Mouse (Mus musculus): ENCODE results near the gene Stab2. TPM values are rescaled to one million over a fixed set of nuclear protein-coding genes. Genes with fewer than 3 reads are reported as not detected.

The Stab2 gene
- total and polyA plus RNA-seq, 2 experiments, result 24.0 to 73.5 TPM

DNA sequence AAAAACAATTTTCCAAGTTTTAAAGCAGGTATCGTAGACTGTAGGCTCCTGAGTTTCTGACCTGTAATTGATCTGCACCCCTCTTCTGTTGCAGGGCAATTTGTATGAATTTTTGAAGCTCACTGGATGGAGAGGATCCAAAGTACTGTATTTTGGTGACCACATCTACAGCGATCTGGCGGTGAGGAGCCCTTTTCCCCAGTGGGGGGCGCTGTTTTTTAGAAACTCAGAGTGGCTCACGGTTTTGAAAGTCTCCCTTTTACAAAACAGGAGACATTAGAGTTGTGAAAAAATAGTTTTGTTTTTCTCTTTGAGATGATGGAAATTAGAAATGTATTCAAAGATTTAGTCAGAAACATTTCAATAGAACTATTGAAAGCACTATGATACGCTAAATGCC, 183.7 kb downstream of the Stab2 start:
- H3K36me3 ChIP-seq (ENCODE audit: control insufficient read depth, insufficient read depth, low read length), result peaks cover 20% of the 10 kb centered on the region; the same call in 1 of the 2 replicates
- 87% methylated on average over 6 of the region's 6 CpGs for WGBS
- H3K79me2 ChIP-seq (ENCODE audit: control insufficient read depth, insufficient read depth, low read length), result no peaks in the 10 kb centered on the region
- no peak for DNase-seq (ENCODE audit: extremely low read depth, low read depth, low spot score)
- H3K4me3 ChIP-seq (ENCODE audit: insufficient read depth, low read depth, low read length), result no peak overlapping the region
- no peak for TF ChIP-seq POLR2A (IDR thresholded peaks at IDR 0.05; ENCODE audit: extremely low read depth, insufficient read depth, low read length)
- TF ChIP-seq CTCF (IDR thresholded peaks at IDR 0.05; ENCODE audit: low read depth, low read length), result no peak
- no peak overlapping the region for H3K9ac ChIP-seq (ENCODE audit: low read depth, low read length)
- H3K4me1 ChIP-seq (ENCODE audit: control insufficient read depth, insufficient read depth, low read length), result no peaks in the 10 kb centered on the region
- H3K27me3 ChIP-seq (ENCODE audit: control insufficient read depth, insufficient read depth, low read length), result no peaks in the 10 kb centered on the region
- no peak overlapping the region for H3K27ac ChIP-seq (replicated peaks; ENCODE audit: insufficient read depth, low read depth, low read length)

DNA sequence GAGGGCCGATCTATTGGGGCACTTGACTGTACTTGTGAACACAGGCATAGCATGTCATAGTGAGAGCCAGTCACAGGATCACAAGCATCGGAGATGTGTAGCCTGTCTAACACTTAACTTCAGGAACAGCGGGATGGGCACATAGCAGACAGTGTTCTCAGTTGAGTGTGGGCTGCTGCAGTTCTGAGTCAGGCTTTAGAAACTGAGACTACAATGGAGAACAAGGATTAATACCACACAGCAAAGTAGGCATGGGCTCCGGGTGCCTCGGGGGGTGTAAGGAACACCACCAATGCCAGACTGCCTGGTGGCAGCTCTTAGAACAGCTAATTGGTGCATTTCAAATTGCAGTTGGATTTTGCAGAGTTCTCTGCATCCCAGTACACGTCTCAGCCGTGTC, 186.8 kb downstream of the Stab2 start:
- Histone ChIP-seq H3K27me3 (ENCODE audit: control insufficient read depth, insufficient read depth, low read length) (no peaks in the 10 kb centered on the region), H3K4me1 (ENCODE audit: control insufficient read depth, insufficient read depth, low read length) (no peaks in the 10 kb centered on the region), H3K36me3 (ENCODE audit: control insufficient read depth, insufficient read depth, low read length) (peaks cover 20% of the 10 kb centered on the region; the same call in 1 of the 2 replicates), H3K79me2 (ENCODE audit: control insufficient read depth, insufficient read depth, low read length) (no peaks in the 10 kb centered on the region), H3K27ac (replicated peaks; ENCODE audit: insufficient read depth, low read depth, low read length) (no peak overlapping the region), H3K4me3 (ENCODE audit: insufficient read depth, low read depth, low read length) (no peak overlapping the region), H3K9ac (ENCODE audit: low read depth, low read length) (no peak overlapping the region)
- TF ChIP-seq CTCF (IDR thresholded peaks at IDR 0.05; ENCODE audit: low read depth, low read length), result no peak
- no peak for TF ChIP-seq POLR2A (IDR thresholded peaks at IDR 0.05; ENCODE audit: extremely low read depth, insufficient read depth, low read length)
- 96% methylated on average over 7 of the region's 7 CpGs for WGBS
- DNase-seq (ENCODE audit: extremely low read depth, low read depth, low spot score), result no peak

DNA sequence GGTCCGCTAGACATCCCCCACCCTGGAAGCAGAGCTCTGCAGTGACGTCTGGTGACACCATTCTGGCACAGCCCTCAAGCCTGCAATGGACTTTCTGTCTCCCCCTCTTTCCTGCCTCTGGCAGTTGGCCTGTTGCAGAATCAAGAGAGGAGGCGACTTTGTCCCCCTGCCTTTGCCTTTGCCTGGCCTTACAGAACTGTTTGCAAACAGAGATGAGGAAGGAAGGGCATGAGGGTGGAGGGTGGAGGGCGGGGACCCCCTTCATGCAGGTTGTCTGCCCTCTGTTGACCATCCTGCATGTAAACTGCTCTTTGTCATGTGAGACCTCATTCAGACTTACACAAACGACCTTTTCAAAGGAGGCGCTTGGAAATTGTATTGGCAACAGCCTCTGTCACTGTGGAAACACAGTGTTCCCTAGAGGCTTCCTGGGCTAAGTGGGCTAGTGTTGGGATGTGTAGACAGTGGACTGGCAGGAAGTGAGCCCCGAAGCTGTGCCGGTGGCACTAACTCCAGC, 188.1 kb downstream of the Stab2 start:
- TF ChIP-seq CTCF (IDR thresholded peaks at IDR 0.05; ENCODE audit: low read depth, low read length) (no peak), POLR2A (IDR thresholded peaks at IDR 0.05; ENCODE audit: extremely low read depth, insufficient read depth, low read length) (no peak)
- Histone ChIP-seq H3K4me1 (ENCODE audit: control insufficient read depth, insufficient read depth, low read length) (no peaks in the 10 kb centered on the region), H3K36me3 (ENCODE audit: control insufficient read depth, insufficient read depth, low read length) (peaks cover 18% of the 10 kb centered on the region; the same call in 1 of the 2 replicates), H3K27me3 (ENCODE audit: control insufficient read depth, insufficient read depth, low read length) (no peaks in the 10 kb centered on the region), H3K79me2 (ENCODE audit: control insufficient read depth, insufficient read depth, low read length) (no peaks in the 10 kb centered on the region), H3K9ac (ENCODE audit: low read depth, low read length) (no peak overlapping the region), H3K4me3 (ENCODE audit: insufficient read depth, low read depth, low read length) (no peak overlapping the region), H3K27ac (replicated peaks; ENCODE audit: insufficient read depth, low read depth, low read length) (no peak overlapping the region)
- no peak for DNase-seq (ENCODE audit: extremely low read depth, low read depth, low spot score)
- WGBS, result 69% methylated on average over 8 of the region's 8 CpGs

DNA sequence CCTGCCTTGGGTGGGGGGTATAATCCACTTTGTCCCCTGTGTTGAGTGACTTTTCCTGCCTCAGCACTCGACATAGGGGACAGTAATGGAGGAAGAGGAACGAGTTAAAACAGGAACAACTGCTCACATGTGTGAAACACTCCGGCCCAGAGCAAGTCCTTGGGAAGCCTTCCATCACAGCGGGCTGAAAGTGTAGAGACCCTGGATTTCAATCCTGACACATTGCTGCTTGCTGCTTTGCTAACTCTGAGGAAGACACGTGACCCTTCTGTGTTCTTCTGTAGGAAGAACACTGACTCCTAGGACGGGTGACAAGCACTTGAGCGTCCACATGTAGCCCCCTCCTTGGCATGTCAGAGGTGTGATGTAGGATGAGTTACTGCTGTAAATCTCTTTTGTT, 192.7 kb downstream of the Stab2 start:
- no peak overlapping the region for H3K4me3 ChIP-seq (ENCODE audit: insufficient read depth, low read depth, low read length)
- no peak overlapping the region for H3K27ac ChIP-seq (replicated peaks; ENCODE audit: insufficient read depth, low read depth, low read length)
- H3K27me3 ChIP-seq (ENCODE audit: control insufficient read depth, insufficient read depth, low read length), result no peaks in the 10 kb centered on the region
- WGBS, result 86% methylated on average over 7 of the region's 7 CpGs
- TF ChIP-seq CTCF (IDR thresholded peaks at IDR 0.05; ENCODE audit: low read depth, low read length), result no peak
- TF ChIP-seq POLR2A (IDR thresholded peaks at IDR 0.05; ENCODE audit: extremely low read depth, insufficient read depth, low read length), result no peak
- no peaks in the 10 kb centered on the region for H3K79me2 ChIP-seq (ENCODE audit: control insufficient read depth, insufficient read depth, low read length)
- peaks cover 8% of the 10 kb centered on the region; the same call in 1 of the 2 replicates for H3K36me3 ChIP-seq (ENCODE audit: control insufficient read depth, insufficient read depth, low read length)
- H3K4me1 ChIP-seq (ENCODE audit: control insufficient read depth, insufficient read depth, low read length), result no peaks in the 10 kb centered on the region
- DNase-seq (ENCODE audit: extremely low read depth, low read depth, low spot score), result no peak
- H3K9ac ChIP-seq (ENCODE audit: low read depth, low read length), result no peak overlapping the region

DNA sequence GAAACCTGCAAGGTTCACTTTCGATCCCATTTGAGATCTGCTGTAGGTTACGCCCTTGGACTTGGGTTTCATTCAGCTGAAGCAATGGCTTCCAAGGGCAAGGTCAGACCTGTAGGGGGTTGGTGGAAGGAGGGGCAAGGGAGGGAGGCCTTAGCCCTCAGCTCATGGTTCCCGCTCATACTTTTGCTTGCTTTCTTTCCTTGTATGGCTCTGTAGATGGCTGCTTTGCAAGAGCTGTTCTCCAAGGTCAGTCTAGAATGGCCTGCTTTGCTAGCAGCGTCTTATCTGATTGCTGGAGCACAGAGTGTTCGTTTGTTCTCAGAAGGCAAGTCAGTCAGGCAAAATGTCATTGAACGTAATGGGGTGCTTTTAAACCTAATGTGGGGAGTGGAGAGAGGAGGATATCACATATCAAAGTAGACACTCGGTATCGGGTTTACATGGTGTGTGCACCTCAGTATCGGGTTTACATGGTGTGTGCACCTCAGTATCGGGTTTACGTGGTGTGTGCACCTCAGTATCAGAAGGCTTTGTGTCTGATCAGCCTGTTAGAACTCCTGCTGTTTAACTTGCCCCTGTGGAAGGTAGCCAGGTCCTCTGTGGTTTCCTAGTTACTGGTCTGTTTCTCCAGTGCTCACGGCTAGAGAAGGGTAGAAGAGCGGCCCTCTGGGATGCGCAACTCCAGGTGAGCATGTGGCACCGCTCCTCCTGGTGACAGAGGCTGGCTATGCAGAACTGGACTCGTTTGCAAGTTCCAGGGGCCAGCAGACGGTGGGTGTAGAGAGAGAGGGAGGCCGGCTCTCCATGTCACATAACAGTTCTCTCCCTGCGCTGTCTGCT, 193.3 kb downstream of the Stab2 start:
- DNase-seq (ENCODE audit: extremely low read depth, low read depth, low spot score), result no peak
- Histone ChIP-seq H3K79me2 (ENCODE audit: control insufficient read depth, insufficient read depth, low read length) (no peaks in the 10 kb centered on the region), H3K4me1 (ENCODE audit: control insufficient read depth, insufficient read depth, low read length) (no peaks in the 10 kb centered on the region), H3K36me3 (ENCODE audit: control insufficient read depth, insufficient read depth, low read length) (peaks cover 5% of the 10 kb centered on the region; the same call in 1 of the 2 replicates), H3K27me3 (ENCODE audit: control insufficient read depth, insufficient read depth, low read length) (no peaks in the 10 kb centered on the region), H3K9ac (ENCODE audit: low read depth, low read length) (no peak overlapping the region), H3K4me3 (ENCODE audit: insufficient read depth, low read depth, low read length) (no peak overlapping the region), H3K27ac (replicated peaks; ENCODE audit: insufficient read depth, low read depth, low read length) (no peak overlapping the region)
- TF ChIP-seq POLR2A (IDR thresholded peaks at IDR 0.05; ENCODE audit: extremely low read depth, insufficient read depth, low read length), result no peak
- TF ChIP-seq CTCF (IDR thresholded peaks at IDR 0.05; ENCODE audit: low read depth, low read length), result no peak
- WGBS, result 88% methylated on average over 19 of the region's 19 CpGs

DNA sequence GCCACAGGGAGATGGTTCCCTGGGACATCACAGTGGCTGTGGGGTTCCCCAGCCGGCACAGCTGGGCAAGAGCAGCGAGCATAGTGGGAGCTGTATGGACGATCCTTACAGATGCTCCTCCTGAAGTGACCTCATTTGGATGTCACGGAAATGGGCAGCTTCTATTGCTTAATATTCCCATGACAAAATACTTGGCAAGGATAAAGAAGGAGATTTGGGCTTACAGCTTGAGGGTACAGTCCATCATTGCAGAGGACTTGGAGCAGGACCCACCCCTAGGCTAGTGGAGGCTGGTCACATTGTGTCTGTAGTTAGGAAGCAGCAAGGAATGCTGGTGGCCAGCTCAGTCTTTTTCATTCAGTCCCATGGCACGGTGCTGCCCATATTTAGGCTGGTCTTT, 197.2 kb downstream of the Stab2 start:
- Histone ChIP-seq H3K36me3 (ENCODE audit: control insufficient read depth, insufficient read depth, low read length) (peaks cover 5% of the 10 kb centered on the region; the same call in 1 of the 2 replicates), H3K27ac (replicated peaks; ENCODE audit: insufficient read depth, low read depth, low read length) (no peak overlapping the region), H3K27me3 (ENCODE audit: control insufficient read depth, insufficient read depth, low read length) (no peaks in the 10 kb centered on the region), H3K9ac (ENCODE audit: low read depth, low read length) (no peak overlapping the region), H3K4me3 (ENCODE audit: insufficient read depth, low read depth, low read length) (no peak overlapping the region), H3K4me1 (ENCODE audit: control insufficient read depth, insufficient read depth, low read length) (no peaks in the 10 kb centered on the region), H3K79me2 (ENCODE audit: control insufficient read depth, insufficient read depth, low read length) (peaks cover 12% of the 10 kb centered on the region; the same call in 1 of the 2 replicates)
- WGBS, result 68% methylated on average over 5 of the region's 5 CpGs
- TF ChIP-seq POLR2A (IDR thresholded peaks at IDR 0.05; ENCODE audit: extremely low read depth, insufficient read depth, low read length), result no peak
- no peak for TF ChIP-seq CTCF (IDR thresholded peaks at IDR 0.05; ENCODE audit: low read depth, low read length)
- peak; percentile 66 for DNase-seq (ENCODE audit: extremely low read depth, low read depth, low spot score)

Measured in liver, adult 2 months (tissue).